Mouse (Mus musculus) forebrain, embryonic 14.5 days (tissue): Measurements from ENCODE around the gene Tchp. TPM values are rescaled to one million over a fixed set of nuclear protein-coding genes. Genes with fewer than 3 reads are reported as not detected.

ENCODE experiments used
- ATAC-seq: fragments of 200-750 bp; cut with Nextera tagmentation; 2 replicates; pipeline ENCODE4 v1.8.0; 2017; ENCODE audit warnings: mild to moderate bottlenecking, moderate library complexity
- DNase-seq: peaks from one replicate; pipeline ENCODE4 v3.0.0-alpha.2; 2015; ENCODE audit warnings: low spot score
- H3K27ac ChIP-seq: fragments of 300-500 bp; sonication (generic); 2 replicates; pipeline ENCODE4 v1.5.1; 2014; ENCODE audit warnings: low read depth, mild to moderate bottlenecking, control low read depth, low read length, moderate library complexity
- H3K27me3 ChIP-seq: fragments of 300-500 bp; sonication (generic); replicated peaks from 2 replicates; pipeline ENCODE4 v1.6.1; 2014; ENCODE audit warnings: low read length, control low read depth, mixed read lengths; ENCODE audit not compliant: control insufficient read depth, insufficient read depth
- H3K36me3 ChIP-seq: fragments of 300-500 bp; sonication (generic); 2 replicates; pipeline ENCODE4 v1.6.1; 2014; ENCODE audit warnings: low read length, control low read depth; ENCODE audit not compliant: control insufficient read depth, insufficient read depth
- H3K4me1 ChIP-seq: fragments of 300-500 bp; sonication (generic); 2 replicates; pipeline ENCODE4 v1.6.1; 2014; ENCODE audit warnings: antibody characterized with exemption, low read length, control low read depth; ENCODE audit not compliant: control insufficient read depth, insufficient read depth
- H3K4me2 ChIP-seq: fragments of 300-500 bp; sonication (generic); 2 replicates; pipeline ENCODE4 v1.6.1; 2014; ENCODE audit warnings: mild to moderate bottlenecking, control low read depth, low read length
- H3K4me3 ChIP-seq: fragments of 300-500 bp; sonication (generic); 2 replicates; pipeline ENCODE4 v1.5.1; 2014; ENCODE audit warnings: low read depth, low read length, control low read depth
- H3K9ac ChIP-seq: fragments of 300-500 bp; sonication (generic); 2 replicates; pipeline ENCODE4 v1.6.1; 2014; ENCODE audit warnings: mild to moderate bottlenecking, low read length, control low read depth, moderate library complexity
- H3K9me3 ChIP-seq: fragments of 300-500 bp; sonication (generic); replicated peaks from 2 replicates; pipeline ENCODE4 v1.6.1; 2016; ENCODE audit warnings: low read length, control low read depth, mixed read lengths; ENCODE audit not compliant: control insufficient read depth
- WGBS: fragments of 180-500 bp; shearing (Covaris S2); extraction: QIAGEN DNeasy Blood & Tissue Kit; methylation state at CpG from one replicate; pipeline ENCODE4 v1.1.7; 2014; 5-methylcytosine and 5-hydroxymethylcytosine counted together
- polyA plus RNA-seq: library from polyadenylated mRNA; unstranded; fragments of >200 nt; fragmentation: Nextera tagmentation; extraction: Ambion mirVana; gene quantifications from 2 replicates; pipeline ENCODE4 v1.2.1, GENCODE M21; 2014

Tchp gene
- polyA plus RNA-seq, 1 experiment from 2014 or later = 7.1 TPM

GRCm38 (mm10) chr5:114740595-114740994, 33.0 kb downstream of the Tchp start:
- peaks cover 97% of the 10 kb centered on the region for H3K36me3 ChIP-seq

GRCm38 (mm10) chr5:114742572-114742971, 35.0 kb downstream of the Tchp start:
- no peak overlapping the region for H3K9ac ChIP-seq
- no peaks in the 10 kb centered on the region for H3K9me3 ChIP-seq
- ATAC-seq (no peak), DNase-seq (no peak)
- peak overlapping the region; percentile 23; the same call in 1 of the 2 replicates for H3K27ac ChIP-seq
- peaks cover 94% of the 10 kb centered on the region for H3K36me3 ChIP-seq
- H3K4me3 ChIP-seq = no peak overlapping the region
- WGBS = 89% methylated on average over 10 of the region's 10 CpGs
- no peaks in the 10 kb centered on the region for H3K4me1 ChIP-seq
- no peak overlapping the region for H3K4me2 ChIP-seq
- no peaks in the 10 kb centered on the region for H3K27me3 ChIP-seq

More at GRCm38 (mm10) chr5:114740595-114740994, 33.0 kb downstream of the Tchp start:
- Histone ChIP-seq H3K27me3 (no peaks in the 10 kb centered on the region), H3K27ac (no peak overlapping the region), H3K9me3 (no peaks in the 10 kb centered on the region), H3K4me3 (no peak overlapping the region), H3K4me1 (no peaks in the 10 kb centered on the region), H3K4me2 (no peak overlapping the region), H3K9ac (no peak overlapping the region)
- no peak for ATAC-seq
- DNase-seq = no peak
- WGBS = 70% methylated on average over 4 of the region's 4 CpGs

- H3K27ac ChIP-seq = peak overlapping the region; percentile 63; the same call in 1 of the 2 replicates
- WGBS = 77% methylated on average over 13 of the region's 13 CpGs
- peak; percentile 78 for DNase-seq
These were observed 35.6 kb downstream of the Tchp start for GRCm38 (mm10) chr5:114742998-114743696.

GRCm38 (mm10) chr5:114743697-114744090, 36.1 kb downstream of the Tchp start:
- H3K36me3 ChIP-seq = peaks cover 94% of the 10 kb centered on the region
- 93% methylated on average over 8 of the region's 8 CpGs for WGBS

More at GRCm38 (mm10) chr5:114742998-114743696, 35.6 kb downstream of the Tchp start:
- Histone ChIP-seq H3K36me3 (peaks cover 94% of the 10 kb centered on the region), H3K27me3 (no peaks in the 10 kb centered on the region), H3K4me3 (no peak overlapping the region), H3K9me3 (no peaks in the 10 kb centered on the region), H3K4me2 (no peak overlapping the region), H3K4me1 (no peaks in the 10 kb centered on the region), H3K9ac (no peak overlapping the region)
- peak; percentile 92 for ATAC-seq

GRCm38 (mm10) chr5:114745581-114745980, 38.0 kb downstream of the Tchp start:
- DNase-seq (no peak), ATAC-seq (no peak)
- Histone ChIP-seq H3K4me3 (no peak overlapping the region), H3K27me3 (no peaks in the 10 kb centered on the region), H3K9ac (no peak overlapping the region), H3K36me3 (peaks cover 91% of the 10 kb centered on the region), H3K9me3 (no peaks in the 10 kb centered on the region), H3K4me1 (no peaks in the 10 kb centered on the region), H3K27ac (no peak overlapping the region), H3K4me2 (no peak overlapping the region)
- 89% methylated on average over 5 of the region's 5 CpGs for WGBS

More at GRCm38 (mm10) chr5:114743697-114744090, 36.1 kb downstream of the Tchp start:
- ATAC-seq (no peak), DNase-seq (no peak)
- Histone ChIP-seq H3K4me3 (no peak overlapping the region), H3K9ac (no peak overlapping the region), H3K9me3 (no peaks in the 10 kb centered on the region), H3K4me2 (no peak overlapping the region), H3K27me3 (no peaks in the 10 kb centered on the region), H3K27ac (no peak overlapping the region), H3K4me1 (no peaks in the 10 kb centered on the region)

GRCm38 (mm10) chr5:114746886-114747285, 39.3 kb downstream of the Tchp start:
- Histone ChIP-seq H3K4me2 (no peak overlapping the region), H3K9ac (no peak overlapping the region), H3K4me1 (no peaks in the 10 kb centered on the region), H3K36me3 (peaks cover 93% of the 10 kb centered on the region), H3K27me3 (no peaks in the 10 kb centered on the region), H3K4me3 (no peak overlapping the region), H3K9me3 (no peaks in the 10 kb centered on the region), H3K27ac (no peak overlapping the region)
- WGBS = 87% methylated on average over 4 of the region's 4 CpGs
- DNase-seq (no peak), ATAC-seq (no peak)

GRCm38 (mm10) chr5:114747521-114747920, 40.0 kb downstream of the Tchp start:
- H3K4me1 ChIP-seq = no peaks in the 10 kb centered on the region
- H3K4me3 ChIP-seq = no peak overlapping the region
- no peaks in the 10 kb centered on the region for H3K9me3 ChIP-seq
- WGBS = 96% methylated on average over 5 of the region's 5 CpGs
- H3K36me3 ChIP-seq = peaks cover 93% of the 10 kb centered on the region
- no peak overlapping the region for H3K9ac ChIP-seq
- no peak for ATAC-seq
- DNase-seq = no peak
- no peak overlapping the region for H3K27ac ChIP-seq
- no peaks in the 10 kb centered on the region for H3K27me3 ChIP-seq
- H3K4me2 ChIP-seq = no peak overlapping the region

- Histone ChIP-seq H3K9ac (no peak overlapping the region), H3K4me2 (no peak overlapping the region), H3K9me3 (no peaks in the 10 kb centered on the region), H3K36me3 (peaks cover 89% of the 10 kb centered on the region), H3K4me1 (no peaks in the 10 kb centered on the region), H3K27me3 (no peaks in the 10 kb centered on the region), H3K4me3 (no peak overlapping the region), H3K27ac (no peak overlapping the region)
- ATAC-seq (no peak), DNase-seq (no peak)
- WGBS = 85% methylated on average over 10 of the region's 10 CpGs
These were observed 42.8 kb downstream of the Tchp start for GRCm38 (mm10) chr5:114750325-114750724.

GRCm38 (mm10) chr5:114752397-114752796, 44.8 kb downstream of the Tchp start:
- Histone ChIP-seq H3K9ac (no peak overlapping the region), H3K27me3 (no peaks in the 10 kb centered on the region), H3K36me3 (peaks cover 86% of the 10 kb centered on the region)

More at GRCm38 (mm10) chr5:114752397-114752796, 44.8 kb downstream of the Tchp start:
- Histone ChIP-seq H3K4me2 (no peak overlapping the region), H3K4me3 (no peak overlapping the region), H3K9me3 (no peaks in the 10 kb centered on the region), H3K27ac (no peak overlapping the region), H3K4me1 (no peaks in the 10 kb centered on the region)
- 91% methylated on average over 10 of the region's 10 CpGs for WGBS
- DNase-seq = no peak
- ATAC-seq = no peak
